Mouse (Mus musculus) CD4-positive, CD25-positive, alpha-beta regulatory T cell (primary cell): Measurements from ENCODE around the gene Ces3a. TPM values are rescaled to one million over a fixed set of nuclear protein-coding genes. Genes with fewer than 3 reads are reported as not detected.

ENCODE experiments used
- polyA plus RNA-seq: library from polyadenylated mRNA; unstranded; fragments of 100-300 nt; shearing (Covaris generic); gene quantifications from one replicate; pipeline ENCODE4 v1.2.1, GENCODE M21; 2017

Ces3a gene
- not detected for polyA plus RNA-seq

GRCm38 (mm10) chr8:105048371-105048854 is at the start of gene Ces3a:
Gene Ces3a, plus strand, starts transcription at chr8:105048601.

GRCm38 (mm10) chr8:105000586-105000985 is 47.8 kb upstream of the Ces3a start, which contains the start of gene Ces2h:
Gene Ces2h, plus strand, starts transcription at chr8:105000853.

GRCm38 (mm10) chr8:105083449-105084050 is 35.1 kb downstream of the Ces3a start, which contains the start of gene Ces3b:
Gene Ces3b, plus strand, starts transcription at chr8:105083753.

Other genes starting within 250 kb of the Ces3a start
- not detected for gene Ces2b, start 217.0 kb upstream of the Ces3a start, polyA plus RNA-seq
- gene Ces2c, start 201.5 kb upstream of the Ces3a start, polyA plus RNA-seq: 6.8 TPM
- gene Ces2e, start 122.3 kb upstream of the Ces3a start, polyA plus RNA-seq: not detected
- not detected for gene Ces2f, start 101.2 kb upstream of the Ces3a start, polyA plus RNA-seq
- not detected for gene Ces2g, start 86.9 kb upstream of the Ces3a start, polyA plus RNA-seq
- not detected for gene Ces2h, start 47.7 kb upstream of the Ces3a start, polyA plus RNA-seq
- not detected for gene Ces3b, start 35.2 kb downstream of the Ces3a start, polyA plus RNA-seq
- gene Ces4a, start 83.2 kb downstream of the Ces3a start, polyA plus RNA-seq: not detected
- gene Cbfb, start 122.1 kb downstream of the Ces3a start, polyA plus RNA-seq: 118 TPM
- 27.3 TPM for gene D230025D16Rik, start 176.5 kb downstream of the Ces3a start, polyA plus RNA-seq
- 0.92 TPM for gene B3gnt9, start 206.6 kb downstream of the Ces3a start, polyA plus RNA-seq
- gene Tradd, start 216.0 kb downstream of the Ces3a start, polyA plus RNA-seq: 80.1 TPM
- gene Fbxl8, start 216.0 kb downstream of the Ces3a start, polyA plus RNA-seq: 21.7 TPM
- 0.80 TPM for gene Hsf4, start 221.2 kb downstream of the Ces3a start, polyA plus RNA-seq
- not detected for gene Nol3, start 227.5 kb downstream of the Ces3a start, polyA plus RNA-seq
- gene 4931428F04Rik, start 241.3 kb downstream of the Ces3a start, polyA plus RNA-seq: 1.3 TPM
- gene Exoc3l, start 247.5 kb downstream of the Ces3a start, polyA plus RNA-seq: 1.5 TPM
- 168 TPM for gene E2f4, start 249.1 kb downstream of the Ces3a start, polyA plus RNA-seq